Mouse (Mus musculus): ENCODE data around the gene Tcerg1l. TPM values are rescaled to one million over a fixed set of nuclear protein-coding genes. Genes with fewer than 3 reads are reported as not detected.

Gene Tcerg1l
- total RNA-seq, 2 experiments from 2014 or later: 12.8 TPM

DNA sequence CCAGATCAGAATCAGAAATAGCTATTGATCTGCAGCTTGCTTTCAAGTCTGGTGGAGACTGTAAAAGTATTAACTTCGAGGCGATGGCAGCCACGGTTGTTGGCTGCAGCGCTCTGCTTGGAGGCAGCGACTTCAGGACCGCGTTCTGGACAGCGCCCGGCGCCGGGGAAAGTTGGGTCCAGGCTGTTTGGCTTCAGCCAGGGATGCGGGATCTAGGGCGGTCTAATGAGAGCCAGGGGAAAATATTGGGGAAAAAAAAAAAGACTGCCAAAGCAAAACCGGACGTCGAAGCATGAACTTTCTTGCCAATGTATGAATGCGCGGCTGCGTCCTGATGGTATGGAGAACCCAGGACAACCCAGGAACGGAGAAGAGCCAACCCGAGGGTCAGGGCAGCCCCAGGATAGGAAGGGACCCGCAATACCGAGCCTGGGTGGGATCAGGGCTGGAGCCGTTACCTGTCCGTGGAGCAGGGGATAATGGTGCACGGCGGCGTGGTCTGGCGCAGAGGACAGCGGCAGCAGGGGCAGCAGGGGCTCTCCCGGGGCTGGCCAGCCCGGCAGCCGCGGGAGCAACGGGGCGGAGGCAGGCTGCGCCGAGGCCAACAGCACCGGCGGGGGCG is 556 bp downstream of the Tcerg1l start:
- Histone ChIP-seq H3K27ac (no peak overlapping the region), H3K4me3 (peak overlapping the region; percentile 54)
- no peak for TF ChIP-seq CTCF (IDR thresholded peaks at IDR 0.05)
- intact Hi-C loops (cut with DNase I): no loop called here
- DNase-seq (ENCODE audit: extremely low spot score in 1 of 2, low spot score in 2 of 2): peak in 1 of 2 experiments; percentile 35

DNA sequence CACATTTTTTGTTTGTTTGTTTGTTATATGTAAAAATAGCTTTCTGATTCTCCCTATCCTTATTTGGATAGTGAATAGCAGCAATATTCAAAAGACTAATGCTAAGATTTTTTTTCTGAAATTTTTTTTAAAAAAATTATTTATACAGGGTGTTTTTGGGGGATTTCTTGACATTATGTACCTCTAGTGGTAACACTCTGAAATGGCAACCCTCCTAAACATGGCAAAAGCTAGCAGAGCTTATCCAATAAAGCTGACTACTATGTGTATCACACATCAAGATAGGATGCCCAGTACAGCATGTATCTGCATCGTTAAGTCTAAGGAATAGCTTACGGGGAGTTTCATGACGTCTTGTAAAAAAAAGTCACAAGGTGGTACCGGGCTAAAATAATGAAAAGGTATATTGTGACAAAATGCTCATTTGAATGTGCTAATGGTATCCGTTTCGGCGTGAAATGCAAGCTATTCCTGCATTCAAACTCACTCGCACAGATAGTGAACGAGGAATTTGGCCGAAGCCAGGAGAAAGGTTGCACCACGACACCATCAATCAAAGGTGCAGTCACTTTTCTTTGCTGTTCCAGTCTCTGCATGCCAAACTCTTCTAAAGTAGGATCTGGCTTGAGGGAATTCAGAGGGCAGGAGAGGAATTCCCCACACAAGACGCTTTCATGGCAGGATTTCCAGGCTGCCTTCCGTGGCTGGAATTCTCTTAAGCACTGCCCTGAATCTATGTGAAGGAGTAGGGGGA is 1.2 kb downstream of the Tcerg1l start:
- Histone ChIP-seq H3K4me3 (peak overlapping the region; percentile 54), H3K27ac (no peak overlapping the region)
- no peak for DNase-seq (ENCODE audit: extremely low spot score in 1 of 2, low spot score in 2 of 2)
- peak; percentile 43 for TF ChIP-seq CTCF (IDR thresholded peaks at IDR 0.05)
- intact Hi-C loops (cut with DNase I): no loop called here

GRCm38 (mm10) chr7:138389941-138390340 is 7.6 kb downstream of the Tcerg1l start:
- no peak for TF ChIP-seq CTCF (IDR thresholded peaks at IDR 0.05)
- intact Hi-C loops (cut with DNase I): no loop called here
- DNase-seq (ENCODE audit: extremely low spot score in 1 of 2, low spot score in 2 of 2): no peak
- Histone ChIP-seq H3K4me3 (no peak overlapping the region), H3K27ac (no peak overlapping the region)

DNA sequence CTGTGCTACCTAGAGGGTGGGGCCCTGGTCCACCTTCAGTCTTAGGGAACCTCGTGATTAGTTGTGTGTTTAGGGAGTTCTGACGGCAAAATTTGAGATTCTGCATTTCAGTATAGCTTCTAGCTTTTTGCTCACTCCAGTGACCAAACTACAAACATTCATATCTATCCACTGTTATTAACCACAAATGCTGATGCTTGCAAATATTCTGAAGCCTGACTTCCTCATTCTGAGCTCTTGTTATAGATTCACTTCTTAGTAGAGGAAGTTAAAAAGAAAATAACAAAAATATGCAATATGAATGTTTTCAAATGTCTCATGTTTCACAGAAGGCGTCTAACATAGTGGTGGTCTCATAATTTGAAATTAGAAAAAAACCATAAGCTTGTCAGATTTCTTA is 8.5 kb downstream of the Tcerg1l start:
- intact Hi-C loops (cut with DNase I): no loop called here
- DNase-seq (ENCODE audit: extremely low spot score in 1 of 2, low spot score in 2 of 2): no peak
- Histone ChIP-seq H3K27ac (no peak overlapping the region), H3K4me3 (no peak overlapping the region)
- no peak for TF ChIP-seq CTCF (IDR thresholded peaks at IDR 0.05)

GRCm38 (mm10) chr7:138379221-138379620 is 18.3 kb downstream of the Tcerg1l start:
- Histone ChIP-seq H3K27ac (no peak overlapping the region), H3K4me3 (no peak overlapping the region)
- no peak for TF ChIP-seq CTCF (IDR thresholded peaks at IDR 0.05)
- intact Hi-C loops (cut with DNase I): no loop called here
- no peak for DNase-seq (ENCODE audit: extremely low spot score in 1 of 2, low spot score in 2 of 2)

GRCm38 (mm10) chr7:138378546-138378945 is 19.0 kb downstream of the Tcerg1l start:
- H3K27ac ChIP-seq: no peak overlapping the region
- intact Hi-C loops (cut with DNase I): no loop called here
- DNase-seq (ENCODE audit: extremely low spot score in 1 of 2, low spot score in 2 of 2): no peak
- no peak for TF ChIP-seq CTCF (IDR thresholded peaks at IDR 0.05)
- H3K4me3 ChIP-seq: no peak overlapping the region

DNA sequence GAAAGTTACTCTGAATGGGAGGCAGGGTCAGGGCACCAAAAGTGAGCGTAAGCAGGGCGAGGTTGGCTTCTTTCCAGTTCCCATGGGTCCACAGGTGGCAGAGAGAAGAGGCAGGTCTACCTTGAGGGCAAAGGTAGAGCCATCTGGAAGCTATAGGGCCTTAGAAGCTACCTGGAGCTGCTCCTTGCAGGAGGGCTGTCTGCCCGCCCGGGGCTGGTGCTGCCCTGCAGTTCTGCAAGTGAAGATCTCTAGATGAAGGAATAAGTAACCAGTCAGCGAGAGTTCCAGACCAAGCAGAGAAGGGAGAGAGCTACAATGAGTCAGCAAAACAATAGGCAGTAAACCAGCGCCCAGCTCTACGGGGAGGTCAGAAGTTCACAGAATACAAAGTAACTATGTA is 22.0 kb downstream of the Tcerg1l start:
- H3K27ac ChIP-seq: no peak overlapping the region
- no peak overlapping the region for H3K4me3 ChIP-seq
- TF ChIP-seq CTCF (IDR thresholded peaks at IDR 0.05): no peak
- DNase-seq (ENCODE audit: extremely low spot score in 1 of 2, low spot score in 2 of 2): no peak
- intact Hi-C loops (cut with DNase I): no loop called here

- no peak overlapping the region for H3K27ac ChIP-seq
- DNase-seq (ENCODE audit: extremely low spot score in 1 of 2, low spot score in 2 of 2): no peak
- no peak for TF ChIP-seq CTCF (IDR thresholded peaks at IDR 0.05)
- H3K4me3 ChIP-seq: no peak overlapping the region
- intact Hi-C loops (cut with DNase I): no loop called here
Observed at GRCm38 (mm10) chr7:138374376-138374775, 23.2 kb downstream of the Tcerg1l start.

- intact Hi-C loops (cut with DNase I): no loop called here
Observed at GRCm38 (mm10) chr7:138373530-138373929, 24.0 kb downstream of the Tcerg1l start.

GRCm38 (mm10) chr7:138367570-138367969 is 30.0 kb downstream of the Tcerg1l start:
- intact Hi-C loops (cut with DNase I): no loop called here
- DNase-seq (ENCODE audit: extremely low spot score in 1 of 2, low spot score in 2 of 2): no peak
- Histone ChIP-seq H3K4me3 (no peak overlapping the region), H3K27ac (no peak overlapping the region)
- TF ChIP-seq CTCF (IDR thresholded peaks at IDR 0.05): no peak

More at GRCm38 (mm10) chr7:138373530-138373929, 24.0 kb downstream of the Tcerg1l start:
- no peak for DNase-seq (ENCODE audit: extremely low spot score in 1 of 2, low spot score in 2 of 2)
- H3K4me3 ChIP-seq: no peak overlapping the region
- no peak for TF ChIP-seq CTCF (IDR thresholded peaks at IDR 0.05)
- H3K27ac ChIP-seq: no peak overlapping the region

GRCm38 (mm10) chr7:138365519-138365918 is 32.0 kb downstream of the Tcerg1l start:
- intact Hi-C loops (cut with DNase I): no loop called here
- Histone ChIP-seq H3K4me3 (no peak overlapping the region), H3K27ac (no peak overlapping the region)
- no peak for DNase-seq (ENCODE audit: extremely low spot score in 1 of 2, low spot score in 2 of 2)
- no peak for TF ChIP-seq CTCF (IDR thresholded peaks at IDR 0.05)

DNA sequence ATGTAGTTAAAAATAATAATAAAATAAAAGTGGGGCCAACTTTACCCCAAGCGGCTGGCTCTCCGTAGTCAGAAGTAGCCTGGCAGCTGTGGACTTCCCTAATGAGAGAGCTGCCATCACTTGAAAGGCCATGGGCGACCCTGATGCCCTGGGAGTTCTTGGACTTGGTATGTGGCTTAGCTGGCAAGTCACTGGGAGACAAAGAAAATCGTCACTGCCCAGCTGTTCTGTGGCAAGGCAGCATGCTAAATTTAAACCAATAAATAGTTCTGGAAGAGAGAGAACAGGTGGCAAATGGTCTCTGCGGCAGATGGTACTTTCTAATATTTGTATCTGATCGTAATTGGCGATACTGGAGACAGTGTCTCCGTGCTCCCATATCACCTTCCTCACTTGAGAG is 40.1 kb downstream of the Tcerg1l start:
- no peak overlapping the region for H3K27ac ChIP-seq
- intact Hi-C loops (cut with DNase I): no loop called here
- H3K4me3 ChIP-seq: no peak overlapping the region
- no peak for TF ChIP-seq CTCF (IDR thresholded peaks at IDR 0.05)
- no peak for DNase-seq (ENCODE audit: extremely low spot score in 1 of 2, low spot score in 2 of 2)
